Mouse (Mus musculus) kidney, adult 8-10 months (tissue): ENCODE measurements around the gene Ccdc39.

Source experiments
- DNase-seq, 2 experiments: peaks; one replicate each; pipeline ENCODE4 v3.0.0; 2022

The Ccdc39 gene

GRCm38 (mm10) chr3:33843801-33844632, at the start of gene Ccdc39:
TSS of gene Ccdc39 (minus strand) at chr3:33844310.
- DNase-seq = peak; percentile 58 to 77

- DNase-seq = no peak
Observed at GRCm38 (mm10) chr3:33893433-33893832, 49.3 kb upstream of the Ccdc39 start.

- DNase-seq = no peak
Observed at GRCm38 (mm10) chr3:33887438-33887837, 43.3 kb upstream of the Ccdc39 start.

- DNase-seq = no peak
Observed at GRCm38 (mm10) chr3:33883105-33883504, 39.0 kb upstream of the Ccdc39 start.

- no peak for DNase-seq
Observed at GRCm38 (mm10) chr3:33882695-33883094, 38.6 kb upstream of the Ccdc39 start.

- no peak for DNase-seq
Observed at GRCm38 (mm10) chr3:33878661-33879060, 34.6 kb upstream of the Ccdc39 start.

GRCm38 (mm10) chr3:33874456-33875286, 30.6 kb upstream of the Ccdc39 start:
- no peak for DNase-seq

GRCm38 (mm10) chr3:33873837-33874236, 29.7 kb upstream of the Ccdc39 start:
- no peak for DNase-seq

- DNase-seq = no peak
Observed at GRCm38 (mm10) chr3:33873366-33873765, 29.3 kb upstream of the Ccdc39 start.

- DNase-seq = no peak
Observed at GRCm38 (mm10) chr3:33864000-33864540, 20.0 kb upstream of the Ccdc39 start.

- DNase-seq = no peak
Observed at GRCm38 (mm10) chr3:33858939-33859338, 14.8 kb upstream of the Ccdc39 start.

GRCm38 (mm10) chr3:33853062-33853461, 9.0 kb upstream of the Ccdc39 start:
- no peak for DNase-seq

GRCm38 (mm10) chr3:33850856-33851255, 6.7 kb upstream of the Ccdc39 start:
- DNase-seq = no peak

GRCm38 (mm10) chr3:33846639-33847038, 2.5 kb upstream of the Ccdc39 start:
- DNase-seq = no peak

- no peak for DNase-seq
Observed at GRCm38 (mm10) chr3:33838877-33839276, 5.2 kb downstream of the Ccdc39 start.

- no peak for DNase-seq
Observed at GRCm38 (mm10) chr3:33836576-33836975, 7.5 kb downstream of the Ccdc39 start.

- DNase-seq = no peak
Observed at GRCm38 (mm10) chr3:33832351-33832750, 11.8 kb downstream of the Ccdc39 start.

GRCm38 (mm10) chr3:33824135-33824946, 19.8 kb downstream of the Ccdc39 start:
- peak; percentile 28 to 30 for DNase-seq

- DNase-seq = no peak
Observed at GRCm38 (mm10) chr3:33807151-33807550, 37.0 kb downstream of the Ccdc39 start.

GRCm38 (mm10) chr3:33800513-33800820, 43.6 kb downstream of the Ccdc39 start:
- no peak for DNase-seq

GRCm38 (mm10) chr3:33799617-33800512, 44.2 kb downstream of the Ccdc39 start, which contains the start of gene Ttc14:
TSS of gene Ttc14 (plus strand) at chr3:33799832.
- peak; percentile 96 to 97 for DNase-seq

- no peak for DNase-seq
Observed at GRCm38 (mm10) chr3:33790975-33791374, 53.1 kb downstream of the Ccdc39 start.
